Mouse (Mus musculus): ENCODE measurements around the gene Pla1a.

GRCm38 (mm10) chr16:38454533-38455254 lies 21.7 kb upstream of the Pla1a start:
- no peak for TF ChIP-seq CTCF (IDR thresholded peaks at IDR 0.05; ENCODE audit: control insufficient read depth, insufficient read depth, low read length)
- no peak for TF ChIP-seq POLR2A (IDR thresholded peaks at IDR 0.05; ENCODE audit: borderline replicate concordance, control insufficient read depth, low read depth, low read length)
